Mouse (Mus musculus) spleen, postnatal 36 days (tissue): ENCODE data around the gene Tmem204.
A peak's percentile ranks its signal among the peaks of the same experiment; 100 is the strongest.

ENCODE experiments used
- DNase-seq, 2 experiments: peaks; one replicate each; pipeline ENCODE4 v3.0.0; 2022; ENCODE audit warnings: low spot score in 2 of 2, mixed read lengths in 1 of 2

The Tmem204 gene

GRCm38 (mm10) chr17:25086724-25087123 is 3.3 kb upstream of the Tmem204 start:
- DNase-seq = no peak

GRCm38 (mm10) chr17:25084835-25085385 is 1.5 kb upstream of the Tmem204 start:
- DNase-seq = no peak

GRCm38 (mm10) chr17:25082887-25083286 is 504 bp downstream of the Tmem204 start:
- no peak for DNase-seq

GRCm38 (mm10) chr17:25082081-25082847 is 1.1 kb downstream of the Tmem204 start:
- DNase-seq = no peak

- no peak for DNase-seq
These were observed 2.4 kb downstream of the Tmem204 start for GRCm38 (mm10) chr17:25080960-25081381.

- DNase-seq = no peak
These were observed 3.2 kb downstream of the Tmem204 start for GRCm38 (mm10) chr17:25080210-25080609.

GRCm38 (mm10) chr17:25077771-25078372 is 5.5 kb downstream of the Tmem204 start:
- peak; percentile 22 to 33 for DNase-seq

- DNase-seq = no peak
These were observed 6.5 kb downstream of the Tmem204 start for GRCm38 (mm10) chr17:25076906-25077305.

- no peak for DNase-seq
These were observed 14.7 kb downstream of the Tmem204 start for GRCm38 (mm10) chr17:25068690-25069089.

- DNase-seq = no peak
These were observed 15.9 kb downstream of the Tmem204 start for GRCm38 (mm10) chr17:25067442-25067851.

GRCm38 (mm10) chr17:25066595-25066994 is 16.8 kb downstream of the Tmem204 start:
- no peak for DNase-seq

GRCm38 (mm10) chr17:25065189-25065588 is 18.2 kb downstream of the Tmem204 start:
- DNase-seq = no peak

- DNase-seq = no peak
These were observed 19.0 kb downstream of the Tmem204 start for GRCm38 (mm10) chr17:25064351-25064750.

- DNase-seq = no peak
These were observed 19.5 kb downstream of the Tmem204 start for GRCm38 (mm10) chr17:25063872-25064271.

- DNase-seq = no peak
These were observed 20.1 kb downstream of the Tmem204 start for GRCm38 (mm10) chr17:25063261-25063660.

- no peak for DNase-seq
These were observed 26.4 kb downstream of the Tmem204 start for GRCm38 (mm10) chr17:25057041-25057440.

GRCm38 (mm10) chr17:25053274-25053673 is 30.1 kb downstream of the Tmem204 start:
- no peak for DNase-seq

- peak; percentile 69 to 70 for DNase-seq
These were observed 36.2 kb downstream of the Tmem204 start for GRCm38 (mm10) chr17:25047143-25047542.

GRCm38 (mm10) chr17:25045281-25045680 is 38.1 kb downstream of the Tmem204 start:
- DNase-seq = peak; percentile 50 to 54

GRCm38 (mm10) chr17:25044879-25045278 is 38.5 kb downstream of the Tmem204 start:
- DNase-seq = peak; percentile 80 to 82

GRCm38 (mm10) chr17:25036183-25036582 is 47.2 kb downstream of the Tmem204 start:
- peak; percentile 18 to 21 for DNase-seq

GRCm38 (mm10) chr17:25016292-25017132 is 66.9 kb downstream of the Tmem204 start:
- DNase-seq = peak; percentile 64 to 76
